Mouse (Mus musculus) erythroblast, embryonic 14.5 days (primary cell): Measurements from ENCODE around the gene Fam117a. TPM values are rescaled to one million over a fixed set of nuclear protein-coding genes. Genes with fewer than 3 reads are reported as not detected.
A peak's percentile ranks its signal among the peaks of the same experiment; 100 is the strongest.

Source experiments
- H3K27me3 ChIP-seq: 2 replicates; pipeline ENCODE4 v1.6.1; 2012; ENCODE audit warnings: inconsistent platforms; ENCODE audit not compliant: control insufficient read depth
- H3K36me3 ChIP-seq: 2 replicates; pipeline ENCODE4 v1.6.1; 2012; ENCODE audit warnings: mild to moderate bottlenecking, inconsistent platforms; ENCODE audit not compliant: control insufficient read depth
- H3K4me1 ChIP-seq: 2 replicates; pipeline ENCODE4 v1.6.1; 2012; ENCODE audit warnings: inconsistent platforms; ENCODE audit not compliant: control insufficient read depth
- H3K4me3 ChIP-seq: replicated peaks from 2 replicates; pipeline ENCODE3; 2012; ENCODE audit warnings: moderate library complexity, mild to moderate bottlenecking, inconsistent platforms
- H3K9me3 ChIP-seq: 2 replicates; pipeline ENCODE4 v1.6.1; 2012; ENCODE audit warnings: low read length, inconsistent platforms, mixed read lengths; ENCODE audit not compliant: control insufficient read depth
- GATA1 ChIP-seq: IDR thresholded peaks from 2 replicates; pipeline ENCODE4 v1.6.1; 2012; ENCODE audit warnings: low read length, inconsistent platforms, mixed read lengths
- TAL1 ChIP-seq: IDR thresholded peaks from 3 replicates; pipeline ENCODE4 v1.6.1; 2012; ENCODE audit warnings: low read length, inconsistent platforms, mixed read lengths
- polyA plus RNA-seq: library from polyadenylated mRNA; stranded (reverse); fragments of >175 nt; gene quantifications from 2 replicates; pipeline ENCODE4 v1.2.3, GENCODE M21; 2012

The Fam117a gene
- polyA plus RNA-seq, 1 experiment: 184 TPM

GRCm38 (mm10) chr11:95383331-95383986 lies 46.6 kb downstream of the Fam117a start:
- Histone ChIP-seq H3K4me1 (peaks cover 53% of the 10 kb centered on the region), H3K4me3 (peak overlapping the region; percentile 88), H3K36me3 (peaks cover 74% of the 10 kb centered on the region)

GRCm38 (mm10) chr11:95384004-95384318 lies 47.1 kb downstream of the Fam117a start:
- Histone ChIP-seq H3K27me3 (no peaks in the 10 kb centered on the region; the same call in 1 of the 2 replicates), H3K9me3 (peaks cover 2% of the 10 kb centered on the region; the same call in 1 of the 2 replicates), H3K4me3 (peak overlapping the region; percentile 88), H3K4me1 (peaks cover 53% of the 10 kb centered on the region), H3K36me3 (peaks cover 74% of the 10 kb centered on the region)
- TF ChIP-seq GATA1 (no peak; the same call in 1 of the 2 replicates), TAL1 (0 out of 3 replicates have a peak, but pooled peaks have one; percentile 26)

More at GRCm38 (mm10) chr11:95383331-95383986, 46.6 kb downstream of the Fam117a start:
- Histone ChIP-seq H3K9me3 (peaks cover 2% of the 10 kb centered on the region; the same call in 1 of the 2 replicates), H3K27me3 (no peaks in the 10 kb centered on the region; the same call in 1 of the 2 replicates)
- no peak for TF ChIP-seq GATA1

GRCm38 (mm10) chr11:95384319-95384972 lies 47.6 kb downstream of the Fam117a start, which contains the start of gene Slc35b1:
TSS of gene Slc35b1 (plus strand) at chr11:95384692.
- peak; percentile 59; the same call in 1 of the 2 replicates for TF ChIP-seq GATA1
- no peak for TF ChIP-seq TAL1

GRCm38 (mm10) chr11:95384973-95385320 lies 48.1 kb downstream of the Fam117a start:
- peak overlapping the region; percentile 88 for H3K4me3 ChIP-seq
- H3K27me3 ChIP-seq: no peaks in the 10 kb centered on the region; the same call in 1 of the 2 replicates
- peaks cover 74% of the 10 kb centered on the region for H3K36me3 ChIP-seq
- TF ChIP-seq TAL1 (no peak), GATA1 (no peak)
- peaks cover 2% of the 10 kb centered on the region; the same call in 1 of the 2 replicates for H3K9me3 ChIP-seq
- H3K4me1 ChIP-seq: peaks cover 53% of the 10 kb centered on the region

More at GRCm38 (mm10) chr11:95384319-95384972, 47.6 kb downstream of the Fam117a start, which contains the start of gene Slc35b1:
- peaks cover 74% of the 10 kb centered on the region for H3K36me3 ChIP-seq
- no peaks in the 10 kb centered on the region; the same call in 1 of the 2 replicates for H3K27me3 ChIP-seq
- peaks cover 53% of the 10 kb centered on the region for H3K4me1 ChIP-seq
- peaks cover 2% of the 10 kb centered on the region; the same call in 1 of the 2 replicates for H3K9me3 ChIP-seq
- peak within 1 kb of the TSS; percentile 88 for H3K4me3 ChIP-seq

GRCm38 (mm10) chr11:95387354-95387753 lies 50.5 kb downstream of the Fam117a start:
- H3K9me3 ChIP-seq: no peaks in the 10 kb centered on the region
- no peak overlapping the region for H3K4me3 ChIP-seq
- H3K4me1 ChIP-seq: peaks cover 35% of the 10 kb centered on the region
- H3K27me3 ChIP-seq: no peaks in the 10 kb centered on the region
- peaks cover 73% of the 10 kb centered on the region for H3K36me3 ChIP-seq
- TF ChIP-seq GATA1 (no peak), TAL1 (no peak)

- Histone ChIP-seq H3K9me3 (no peaks in the 10 kb centered on the region), H3K27me3 (no peaks in the 10 kb centered on the region), H3K4me3 (no peak overlapping the region), H3K36me3 (peaks cover 66% of the 10 kb centered on the region), H3K4me1 (peaks cover 21% of the 10 kb centered on the region)
- TF ChIP-seq GATA1 (no peak), TAL1 (no peak)
These were observed 52.2 kb downstream of the Fam117a start for GRCm38 (mm10) chr11:95389006-95389405.

GRCm38 (mm10) chr11:95390420-95390819 lies 53.6 kb downstream of the Fam117a start:
- Histone ChIP-seq H3K4me3 (no peak overlapping the region), H3K27me3 (no peaks in the 10 kb centered on the region), H3K4me1 (peaks cover 18% of the 10 kb centered on the region), H3K9me3 (no peaks in the 10 kb centered on the region), H3K36me3 (peaks cover 66% of the 10 kb centered on the region)
- TF ChIP-seq TAL1 (no peak), GATA1 (no peak)

- no peak for TF ChIP-seq TAL1
- TF ChIP-seq GATA1: no peak
- Histone ChIP-seq H3K36me3 (peaks cover 65% of the 10 kb centered on the region), H3K4me3 (no peak overlapping the region), H3K9me3 (no peaks in the 10 kb centered on the region), H3K4me1 (peaks cover 10% of the 10 kb centered on the region), H3K27me3 (no peaks in the 10 kb centered on the region)
These were observed 54.4 kb downstream of the Fam117a start for GRCm38 (mm10) chr11:95391201-95391600.

- Histone ChIP-seq H3K4me3 (no peak overlapping the region), H3K27me3 (no peaks in the 10 kb centered on the region), H3K36me3 (peaks cover 59% of the 10 kb centered on the region), H3K9me3 (no peaks in the 10 kb centered on the region), H3K4me1 (peaks cover 5% of the 10 kb centered on the region)
- TF ChIP-seq GATA1: no peak
- TF ChIP-seq TAL1: no peak
These were observed 54.9 kb downstream of the Fam117a start for GRCm38 (mm10) chr11:95391743-95392142.
